23 mouse cellular contexts compared by ENCODE assay signal in the genomic region with DNA sequence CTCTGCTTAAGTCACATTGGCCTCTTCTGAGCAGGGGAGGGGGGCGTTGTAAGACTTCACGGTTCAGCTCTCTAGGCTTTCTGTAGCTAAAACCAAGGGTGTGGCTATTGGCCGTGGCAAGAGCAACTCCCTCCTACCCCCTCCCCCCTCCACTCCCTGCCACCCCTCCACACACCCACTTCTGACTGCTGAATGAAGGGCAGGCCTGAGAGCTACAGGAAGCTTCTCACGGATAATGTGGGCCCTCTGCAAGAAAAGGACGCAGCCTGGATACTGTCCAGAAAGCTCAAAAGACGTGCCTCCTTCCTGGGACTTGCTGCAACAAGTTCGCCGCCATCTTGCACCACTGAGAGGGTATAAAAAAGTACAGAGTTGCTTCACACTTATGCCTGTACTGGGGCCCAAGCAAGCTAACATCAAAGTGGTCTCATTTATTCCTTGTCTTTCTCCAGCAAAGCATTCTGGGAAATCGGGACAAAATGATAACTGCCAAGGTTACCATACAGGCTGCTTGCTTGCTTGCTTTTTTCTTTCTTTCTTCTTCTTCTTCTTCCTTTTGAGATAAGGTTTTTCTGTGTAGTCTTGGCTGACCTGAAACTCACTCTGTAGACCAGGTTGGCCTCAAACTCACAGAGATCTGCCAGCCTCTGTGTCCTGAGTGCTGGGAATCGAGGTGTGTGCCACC. TPM values are rescaled to one million over a fixed set of nuclear protein-coding genes. Genes with fewer than 3 reads are reported as not detected.
DNase-seq lines count a peak whose midpoint lies in the region; ATAC-seq and TF ChIP-seq lines count a peak whose summit lies in the region.
"Had no signal": no experiment of that assay in that cellular context is flagged by ENCODE, and none has a peak within 500 bp of the region (broad histone marks: within the 10 kb centered on the region; RNA-seq: fewer than 3 reads in every experiment).

No protein-coding gene starts in this region.

- no peak overlapping the region for H3K9ac ChIP-seq in forebrain, embryonic 16.5 days (replicated peaks; ENCODE audit: low read depth, low read length)
- no peak overlapping the region for H3K9ac ChIP-seq in lung, embryonic 14.5 days
- H3K9ac ChIP-seq in hindbrain, embryonic 16.5 days (ENCODE audit: low read depth, low read length) = no peak overlapping the region
- H3K9ac ChIP-seq: forebrain, embryonic 12.5 days; hindbrain, embryonic 15.5 days; limb, embryonic 13.5 days; liver, embryonic 14.5 days; midbrain, embryonic 12.5 days had no signal

- DNase-seq in forebrain, embryonic 10.5 days (ENCODE audit: extremely low spot score, low spot score) = no peak
- DNase-seq in lung, embryonic 14.5 days = peak; percentile 17
- DNase-seq in lung, adult 2 months = no peak
- DNase-seq in ES-CJ7 (ENCODE audit: low read depth, low spot score) = peak; percentile 81
- DNase-seq in gonadal fat pad, adult 2 months (ENCODE audit: low read depth) = peak; percentile 28
- DNase-seq in neural tube, embryonic 10.5 days (ENCODE audit: extremely low spot score, low spot score) = no peak
- DNase-seq: adrenal gland, adult 2 months; cerebellum, adult 9-11 months; gastrocnemius, postnatal 10 days; heart, adult 18-20 months; heart, postnatal 4 days; kidney, adult 11 months; lung, postnatal 4 days; right cerebral cortex, postnatal 14 days; spleen, adult 18-20 months; thymus, postnatal 14 days had no signal

- H3K36me3 ChIP-seq in forebrain, embryonic 10.5 days (replicated peaks) = no peaks in the 10 kb centered on the region
- no peaks in the 10 kb centered on the region for H3K36me3 ChIP-seq in forebrain, embryonic 16.5 days (ENCODE audit: control insufficient read depth, insufficient read depth)
- H3K36me3 ChIP-seq in lung, embryonic 14.5 days (ENCODE audit: insufficient read depth) = no peaks in the 10 kb centered on the region
- no peaks in the 10 kb centered on the region for H3K36me3 ChIP-seq in hindbrain, embryonic 16.5 days (ENCODE audit: control insufficient read depth, insufficient read depth, low read length)
- H3K36me3 ChIP-seq: forebrain, embryonic 12.5 days; hindbrain, embryonic 15.5 days; limb, embryonic 13.5 days; midbrain, embryonic 12.5 days had no signal

- WGBS in forebrain, embryonic 10.5 days = 49% methylated on average over 10 of the region's 10 CpGs
- 40% methylated on average over 10 of the region's 10 CpGs for WGBS in forebrain, embryonic 16.5 days
- WGBS in lung, embryonic 14.5 days = 38% methylated on average over 10 of the region's 10 CpGs
- 33% methylated on average over 10 of the region's 10 CpGs for WGBS in lung, adult 2 months
- WGBS in hindbrain, embryonic 16.5 days = 44% methylated on average over 10 of the region's 10 CpGs

- H3K4me1 ChIP-seq in forebrain, embryonic 10.5 days = peaks cover 12% of the 10 kb centered on the region
- no peaks in the 10 kb centered on the region for H3K4me1 ChIP-seq in forebrain, embryonic 16.5 days (replicated peaks; ENCODE audit: control insufficient read depth, insufficient read depth, low read length)
- no peaks in the 10 kb centered on the region for H3K4me1 ChIP-seq in lung, embryonic 14.5 days (ENCODE audit: insufficient read depth)
- no peaks in the 10 kb centered on the region for H3K4me1 ChIP-seq in lung, adult 2 months (ENCODE audit: control insufficient read depth, insufficient read depth, low read length)
- H3K4me1 ChIP-seq in hindbrain, embryonic 16.5 days (ENCODE audit: control insufficient read depth, insufficient read depth, low read depth, low read length) = no peaks in the 10 kb centered on the region
- H3K4me1 ChIP-seq: limb, embryonic 13.5 days had no signal

- no peak overlapping the region for H3K4me2 ChIP-seq in forebrain, embryonic 16.5 days (ENCODE audit: low read length)
- H3K4me2 ChIP-seq in lung, embryonic 14.5 days = no peak overlapping the region
- no peak overlapping the region for H3K4me2 ChIP-seq in hindbrain, embryonic 16.5 days (ENCODE audit: low read length)
- H3K4me2 ChIP-seq: forebrain, embryonic 12.5 days; hindbrain, embryonic 15.5 days; limb, embryonic 13.5 days; midbrain, embryonic 12.5 days had no signal

- peaks cover 12% of the 10 kb centered on the region for H3K27me3 ChIP-seq in forebrain, embryonic 10.5 days (ENCODE audit: poor library complexity, severe bottlenecking)
- no peaks in the 10 kb centered on the region for H3K27me3 ChIP-seq in forebrain, embryonic 16.5 days (replicated peaks; ENCODE audit: control insufficient read depth, insufficient read depth, low read length)
- H3K27me3 ChIP-seq in lung, embryonic 14.5 days (ENCODE audit: insufficient read depth, low read length) = no peaks in the 10 kb centered on the region
- no peaks in the 10 kb centered on the region for H3K27me3 ChIP-seq in hindbrain, embryonic 16.5 days (replicated peaks; ENCODE audit: control insufficient read depth, insufficient read depth, low read length)
- H3K27me3 ChIP-seq: forebrain, embryonic 12.5 days; hindbrain, embryonic 15.5 days had no signal

- TF ChIP-seq CTCF in lung, embryonic 14.5 days (IDR thresholded peaks at IDR 0.05; ENCODE audit: low read depth) = no peak
- TF ChIP-seq CTCF in lung, adult 2 months (IDR thresholded peaks at IDR 0.05; ENCODE audit: insufficient read depth, low read length) = no peak

- no peak for TF ChIP-seq POLR2A in lung, adult 2 months (IDR thresholded peaks at IDR 0.05; ENCODE audit: borderline replicate concordance, extremely low read depth, low read depth, low read length)

- 0 out of 2 replicates have a peak overlapping the region, but pooled peaks have one; percentile 2 for H3K27ac ChIP-seq in forebrain, embryonic 10.5 days
- H3K27ac ChIP-seq in forebrain, embryonic 16.5 days (ENCODE audit: low read length) = no peak overlapping the region
- no peak overlapping the region for H3K27ac ChIP-seq in lung, embryonic 14.5 days (ENCODE audit: low read depth)
- no peak overlapping the region for H3K27ac ChIP-seq in hindbrain, embryonic 16.5 days (ENCODE audit: low read depth, low read length)
- H3K27ac ChIP-seq: forebrain, embryonic 12.5 days; hindbrain, embryonic 15.5 days; limb, embryonic 13.5 days; liver, embryonic 14.5 days; midbrain, embryonic 12.5 days had no signal

- ATAC-seq in forebrain, embryonic 16.5 days = no peak
- no peak for ATAC-seq in lung, embryonic 14.5 days (ENCODE audit: insufficient read depth)
- no peak for ATAC-seq in hindbrain, embryonic 16.5 days

- H3K9me3 ChIP-seq in forebrain, embryonic 10.5 days = 0 out of 2 replicates have a peak, but pooled peaks cover 7% of the 10 kb centered on the region
- H3K9me3 ChIP-seq in forebrain, embryonic 16.5 days (ENCODE audit: control insufficient read depth, low read length) = no peaks in the 10 kb centered on the region; the same call in 1 of the 2 replicates
- no peaks in the 10 kb centered on the region for H3K9me3 ChIP-seq in lung, embryonic 14.5 days (ENCODE audit: low read depth, low read length)
- no peaks in the 10 kb centered on the region for H3K9me3 ChIP-seq in hindbrain, embryonic 16.5 days (ENCODE audit: control insufficient read depth, low read length)
- H3K9me3 ChIP-seq: forebrain, embryonic 12.5 days; hindbrain, embryonic 15.5 days; midbrain, embryonic 12.5 days had no signal

- H3K4me3 ChIP-seq in forebrain, embryonic 10.5 days = no peak overlapping the region
- H3K4me3 ChIP-seq in forebrain, embryonic 16.5 days (replicated peaks; ENCODE audit: low read length) = no peak overlapping the region
- H3K4me3 ChIP-seq in lung, embryonic 14.5 days (ENCODE audit: low read depth, low read length) = no peak overlapping the region
- H3K4me3 ChIP-seq in lung, adult 2 months (replicated peaks; ENCODE audit: extremely low read depth, low read depth, low read length) = no peak overlapping the region
- H3K4me3 ChIP-seq in hindbrain, embryonic 16.5 days (ENCODE audit: low read length) = no peak overlapping the region
- H3K4me3 ChIP-seq: forebrain, embryonic 12.5 days; hindbrain, embryonic 15.5 days; limb, embryonic 13.5 days; midbrain, embryonic 12.5 days had no signal

RNA-seq across cellular contexts. Expression of a gene that starts 21.2 kb away (rescaled TPM):
- 4.9 and 5.4 TPM in 2 replicates for polyA plus RNA-seq in forebrain, embryonic 10.5 days (2016; fragmentation: Nextera tagmentation; extraction: Ambion mirVana)
- 9.4 and 9.7 TPM in 2 replicates for polyA plus RNA-seq in forebrain, embryonic 16.5 days (2015; fragmentation: Nextera tagmentation; extraction: Ambion mirVana)
- polyA plus RNA-seq in lung, embryonic 14.5 days (2014; fragmentation: Nextera tagmentation; extraction: Ambion mirVana) = 28.6 and 29.8 TPM in 2 replicates
- polyA plus RNA-seq in lung, adult 2 months (2012; rRNA removed) = 45.9 and 49.8 TPM in 2 replicates
- polyA plus RNA-seq in gonadal fat pad, adult 2 months (2012; rRNA removed) = 28.2 and 32.0 TPM in 2 replicates
- polyA plus RNA-seq in hindbrain, embryonic 16.5 days (2015; fragmentation: Nextera tagmentation; extraction: Ambion mirVana) = 17.3 and 17.4 TPM in 2 replicates

RNA-seq across cellular contexts. Expression of a gene that starts 38.7 kb away (rescaled TPM):
- 0.32 and 0.36 TPM in 2 replicates for polyA plus RNA-seq in forebrain, embryonic 10.5 days (2016; fragmentation: Nextera tagmentation; extraction: Ambion mirVana)
- 0.68 and 1.1 TPM in 2 replicates for polyA plus RNA-seq in forebrain, embryonic 16.5 days (2015; fragmentation: Nextera tagmentation; extraction: Ambion mirVana)
- 1.0 and 1.5 TPM in 2 replicates for polyA plus RNA-seq in lung, embryonic 14.5 days (2014; fragmentation: Nextera tagmentation; extraction: Ambion mirVana)
- 17.3 and 19.9 TPM in 2 replicates for polyA plus RNA-seq in lung, adult 2 months (2012; rRNA removed)
- 2.9 and 3.1 TPM in 2 replicates for polyA plus RNA-seq in gonadal fat pad, adult 2 months (2012; rRNA removed)
- 0.80 and 0.85 TPM in 2 replicates for polyA plus RNA-seq in hindbrain, embryonic 16.5 days (2015; fragmentation: Nextera tagmentation; extraction: Ambion mirVana)

Comparison
In these comparisons a context has a peak if more than half of its experiments do, and no peak if none do; other contexts are left out.
1. DNase-seq: peak in lung, embryonic 14.5 days (single experiment), ES-CJ7 (single experiment) and gonadal fat pad, adult 2 months (single experiment); none in forebrain, embryonic 10.5 days (single experiment), lung, adult 2 months (single experiment) and neural tube, embryonic 10.5 days (single experiment).